Comparison of ENCODE assay signal across 38 mouse cellular contexts in genomic region chr4:21686416-21686815, GRCm38 (mm10). TPM values are rescaled to one million over a fixed set of nuclear protein-coding genes. Genes with fewer than 3 reads are reported as not detected.
DNase-seq lines count a peak whose midpoint lies in the region; ATAC-seq and TF ChIP-seq lines count a peak whose summit lies in the region.
"Had no signal": no experiment of that assay in that cellular context is flagged by ENCODE, and none has a peak within 500 bp of the region (broad histone marks: within the 10 kb centered on the region; RNA-seq: fewer than 3 reads in every experiment).

No protein-coding gene starts in this region.

- no peak overlapping the region for H3K4me2 ChIP-seq in forebrain, postnatal 0 days (ENCODE audit: low read depth)
- no peak overlapping the region for H3K4me2 ChIP-seq in forebrain, embryonic 11.5 days (ENCODE audit: low read depth, low read length, severe bottlenecking)
- H3K4me2 ChIP-seq in midbrain, postnatal 0 days (ENCODE audit: low read depth, low read length, poor library complexity, severe bottlenecking), result no peak overlapping the region
- H3K4me2 ChIP-seq in neural tube, embryonic 12.5 days (replicated peaks), result peak overlapping the region; percentile 87
- H3K4me2 ChIP-seq: kidney, embryonic 15.5 days; limb, embryonic 13.5 days; liver, embryonic 11.5 days; lung, embryonic 15.5 days had no signal

- 0 out of 2 replicates have a peak, but pooled peaks cover 4% of the 10 kb centered on the region for H3K4me1 ChIP-seq in forebrain, postnatal 0 days (ENCODE audit: insufficient read depth)
- peaks cover 21% of the 10 kb centered on the region for H3K4me1 ChIP-seq in forebrain, embryonic 11.5 days (replicated peaks; ENCODE audit: control insufficient read depth, insufficient read depth, low read length)
- H3K4me1 ChIP-seq in midbrain, embryonic 10.5 days, result peaks cover 51% of the 10 kb centered on the region
- 0 out of 2 replicates have a peak, but pooled peaks cover 3% of the 10 kb centered on the region for H3K4me1 ChIP-seq in midbrain, postnatal 0 days (ENCODE audit: insufficient read depth, low read length)
- H3K4me1 ChIP-seq in neural tube, embryonic 12.5 days, result peaks cover 24% of the 10 kb centered on the region; the same call in 1 of the 2 replicates

- H3K9me3 ChIP-seq in forebrain, postnatal 0 days (ENCODE audit: low read length), result 0 out of 2 replicates have a peak, but pooled peaks cover 6% of the 10 kb centered on the region
- H3K9me3 ChIP-seq in forebrain, embryonic 11.5 days (ENCODE audit: control insufficient read depth, low read length), result no peaks in the 10 kb centered on the region
- H3K9me3 ChIP-seq in midbrain, embryonic 10.5 days (replicated peaks), result no peaks in the 10 kb centered on the region
- no peaks in the 10 kb centered on the region for H3K9me3 ChIP-seq in midbrain, postnatal 0 days (ENCODE audit: low read length)
- H3K9me3 ChIP-seq in neural tube, embryonic 12.5 days, result no peaks in the 10 kb centered on the region
- H3K9me3 ChIP-seq: forebrain, embryonic 12.5 days; kidney, embryonic 15.5 days; limb, embryonic 13.5 days; lung, embryonic 15.5 days; midbrain, embryonic 15.5 days had no signal

- DNase-seq in forebrain, postnatal 0 days, result peak; percentile 27
- DNase-seq in forebrain, embryonic 11.5 days (ENCODE audit: low spot score), result no peak
- DNase-seq in midbrain, embryonic 10.5 days (ENCODE audit: low spot score), result peak; percentile 32
- DNase-seq in midbrain, postnatal 0 days (ENCODE audit: low spot score), result no peak
- peak; percentile 32 for DNase-seq in brain, embryonic 14.5 days (ENCODE audit: low read depth)
- no peak for DNase-seq in retina, embryonic 14.5 days (ENCODE audit: low spot score)
- DNase-seq: adrenal gland, postnatal 14 days; cerebellum, adult 18-20 months; gastrocnemius, postnatal 14 days; heart, postnatal 14 days; kidney, adult 18-20 months; kidney, postnatal 25 days had no signal

- no peak overlapping the region for H3K4me3 ChIP-seq in forebrain, postnatal 0 days (ENCODE audit: low read depth, low read length)
- H3K4me3 ChIP-seq in forebrain, embryonic 11.5 days (ENCODE audit: low read depth, low read length), result no peak overlapping the region
- no peak overlapping the region for H3K4me3 ChIP-seq in midbrain, embryonic 10.5 days
- no peak overlapping the region for H3K4me3 ChIP-seq in midbrain, postnatal 0 days (ENCODE audit: low read depth, low read length)
- H3K4me3 ChIP-seq in neural tube, embryonic 12.5 days, result no peak overlapping the region
- H3K4me3 ChIP-seq: erythroblast, embryonic 14.5 days; kidney, embryonic 15.5 days; limb, embryonic 13.5 days; lung, embryonic 15.5 days; midbrain, embryonic 15.5 days; myocyte had no signal

- H3K36me3 ChIP-seq in forebrain, postnatal 0 days (ENCODE audit: insufficient read depth), result no peaks in the 10 kb centered on the region
- no peaks in the 10 kb centered on the region for H3K36me3 ChIP-seq in forebrain, embryonic 11.5 days (ENCODE audit: control insufficient read depth, insufficient read depth, low read length)
- H3K36me3 ChIP-seq in midbrain, embryonic 10.5 days, result no peaks in the 10 kb centered on the region
- no peaks in the 10 kb centered on the region for H3K36me3 ChIP-seq in midbrain, postnatal 0 days (ENCODE audit: insufficient read depth, low read length)
- no peaks in the 10 kb centered on the region for H3K36me3 ChIP-seq in neural tube, embryonic 12.5 days
- H3K36me3 ChIP-seq: forebrain, embryonic 12.5 days; kidney, embryonic 15.5 days; limb, embryonic 13.5 days; lung, embryonic 15.5 days; midbrain, embryonic 15.5 days had no signal

- WGBS in forebrain, postnatal 0 days, result 2% methylated on average over 11 of the region's 11 CpGs
- under 1% methylated on average over 11 of the region's 11 CpGs for WGBS in forebrain, embryonic 11.5 days
- 2% methylated on average over 11 of the region's 11 CpGs for WGBS in midbrain, embryonic 10.5 days
- WGBS in midbrain, postnatal 0 days, result 5% methylated on average over 11 of the region's 11 CpGs
- under 1% methylated on average over 11 of the region's 11 CpGs for WGBS in neural tube, embryonic 12.5 days

- H3K27me3 ChIP-seq in forebrain, postnatal 0 days (ENCODE audit: insufficient read depth, low read length), result peaks cover 86% of the 10 kb centered on the region
- H3K27me3 ChIP-seq in forebrain, embryonic 11.5 days (ENCODE audit: control insufficient read depth, insufficient read depth, low read length), result peaks cover 90% of the 10 kb centered on the region
- H3K27me3 ChIP-seq in midbrain, embryonic 10.5 days (ENCODE audit: low read depth, poor library complexity, severe bottlenecking), result peaks cover 100% of the 10 kb centered on the region
- peaks cover 83% of the 10 kb centered on the region for H3K27me3 ChIP-seq in midbrain, postnatal 0 days (ENCODE audit: insufficient read depth, low read length)
- H3K27me3 ChIP-seq in neural tube, embryonic 12.5 days (replicated peaks), result peaks cover 57% of the 10 kb centered on the region

- no peak for ATAC-seq in forebrain, postnatal 0 days
- ATAC-seq in forebrain, embryonic 11.5 days (replicated peaks; ENCODE audit: low FRiP score), result no peak
- ATAC-seq in midbrain, postnatal 0 days (ENCODE audit: low FRiP score), result no peak
- no peak for ATAC-seq in neural tube, embryonic 12.5 days (ENCODE audit: low FRiP score, low read depth)
- ATAC-seq: Patski had no signal

- H3K9ac ChIP-seq in forebrain, postnatal 0 days, result no peak overlapping the region
- H3K9ac ChIP-seq in forebrain, embryonic 11.5 days (ENCODE audit: low read length), result no peak overlapping the region
- H3K9ac ChIP-seq in midbrain, postnatal 0 days (replicated peaks; ENCODE audit: low read length, poor library complexity, severe bottlenecking), result no peak overlapping the region
- no peak overlapping the region for H3K9ac ChIP-seq in neural tube, embryonic 12.5 days
- H3K9ac ChIP-seq: forebrain, embryonic 12.5 days; hindbrain, embryonic 14.5 days; kidney, embryonic 15.5 days; limb, embryonic 13.5 days; lung, embryonic 15.5 days; midbrain, embryonic 15.5 days had no signal

- TF ChIP-seq POLR2A in brain, embryonic 14.5 days (IDR thresholded peaks at IDR 0.05; ENCODE audit: borderline replicate concordance, extremely low read depth, insufficient read depth, insufficient read length, poor library complexity, severe bottlenecking), result no peak

- H3K27ac ChIP-seq in forebrain, postnatal 0 days (ENCODE audit: low read depth, low read length), result no peak overlapping the region
- H3K27ac ChIP-seq in forebrain, embryonic 11.5 days (ENCODE audit: low read depth, low read length), result no peak overlapping the region
- no peak overlapping the region for H3K27ac ChIP-seq in midbrain, embryonic 10.5 days (replicated peaks)
- no peak overlapping the region for H3K27ac ChIP-seq in midbrain, postnatal 0 days (ENCODE audit: low read depth, low read length)
- H3K27ac ChIP-seq in neural tube, embryonic 12.5 days, result no peak overlapping the region
- H3K27ac ChIP-seq: forebrain, embryonic 12.5 days; hindbrain, embryonic 14.5 days; kidney, embryonic 15.5 days; limb, embryonic 13.5 days; lung, embryonic 15.5 days; midbrain, embryonic 15.5 days had no signal

- no peak for TF ChIP-seq CTCF in forebrain, postnatal 0 days (IDR thresholded peaks at IDR 0.05; ENCODE audit: low read depth)
- TF ChIP-seq CTCF in midbrain, postnatal 0 days (IDR thresholded peaks at IDR 0.05), result no peak
- TF ChIP-seq CTCF in brain, embryonic 14.5 days (IDR thresholded peaks at IDR 0.05; ENCODE audit: borderline replicate concordance, extremely low read depth, insufficient read depth, insufficient read length), result no peak

RNA-seq across cellular contexts. Expression of gene Prdm13, which starts 0.7 kb away (rescaled TPM):
- 0.38 and 1.5 TPM in 2 replicates for total RNA-seq in forebrain, postnatal 0 days (2014; rRNA removed)
- polyA plus RNA-seq in forebrain, postnatal 0 days (2015; fragmentation: Nextera tagmentation; extraction: Ambion mirVana), result not detected in 2 replicates
- 0.24 and 0.44 TPM in 2 replicates for polyA plus RNA-seq in forebrain, embryonic 11.5 days (2014; fragmentation: Nextera tagmentation; extraction: Ambion mirVana)
- polyA plus RNA-seq in midbrain, embryonic 10.5 days (2016; fragmentation: Nextera tagmentation; extraction: Ambion mirVana), result 0.06 and 0.15 TPM in 2 replicates
- total RNA-seq in midbrain, postnatal 0 days (2014; rRNA removed), result 0.76 and 2.7 TPM in 2 replicates
- 0.26 and 0.29 TPM in 2 replicates for polyA plus RNA-seq in midbrain, postnatal 0 days (2015; fragmentation: Nextera tagmentation; extraction: Ambion mirVana)
- polyA plus RNA-seq in brain, embryonic 14.5 days (2012; rRNA removed), result 2.1 and 2.4 TPM in 2 replicates
- 12.6 and 13.3 TPM in 2 replicates for polyA plus RNA-seq in neural tube, embryonic 12.5 days (2016; fragmentation: Nextera tagmentation; extraction: Ambion mirVana)
- total RNA-seq: adrenal gland, postnatal 14 days; common myeloid progenitor, adult 5-6 weeks; gastrocnemius, postnatal 14 days; granulocyte monocyte progenitor cell, adult 5-6 weeks; heart, postnatal 14 days; layer of hippocampus, adult 18-20 months; layer of hippocampus, postnatal 10 days; left cerebral cortex, adult 18-20 months; left cerebral cortex, postnatal 14 days; megakaryocyte, adult 5-6 weeks; MEL had no signal
- polyA plus RNA-seq: embryonic facial prominence, embryonic 14.5 days; erythroblast, embryonic 14.5 days; heart, embryonic 14.5 days; intestine, embryonic 14.5 days; kidney, embryonic 15.5 days; limb, embryonic 13.5 days; liver, embryonic 16.5 days; lung, embryonic 15.5 days; myocyte; Patski; stomach, embryonic 14.5 days; testis, adult 2 months; thymus, postnatal 0 days had no signal

RNA-seq across cellular contexts. Expression of gene Ccnc, which starts 41.1 kb away (rescaled TPM):
- total RNA-seq in forebrain, postnatal 0 days (2014; rRNA removed), result 40.8 and 47.5 TPM in 2 replicates
- polyA plus RNA-seq in forebrain, postnatal 0 days (2015; fragmentation: Nextera tagmentation; extraction: Ambion mirVana), result 44.2 and 56.0 TPM in 2 replicates
- polyA plus RNA-seq in forebrain, embryonic 11.5 days (2014; fragmentation: Nextera tagmentation; extraction: Ambion mirVana), result 70.2 and 73.3 TPM in 2 replicates
- 67.5 and 67.9 TPM in 2 replicates for polyA plus RNA-seq in midbrain, embryonic 10.5 days (2016; fragmentation: Nextera tagmentation; extraction: Ambion mirVana)
- total RNA-seq in midbrain, postnatal 0 days (2014; rRNA removed), result 29.2 and 39.1 TPM in 2 replicates
- 59.6 and 63.0 TPM in 2 replicates for polyA plus RNA-seq in midbrain, postnatal 0 days (2015; fragmentation: Nextera tagmentation; extraction: Ambion mirVana)
- polyA plus RNA-seq in brain, embryonic 14.5 days (2012; rRNA removed), result 27.0 and 28.5 TPM in 2 replicates
- 67.9 and 71.8 TPM in 2 replicates for polyA plus RNA-seq in neural tube, embryonic 12.5 days (2016; fragmentation: Nextera tagmentation; extraction: Ambion mirVana)

Comparison
In these comparisons a context has a peak if more than half of its experiments do, and no peak if none do; other contexts are left out.
1. DNase-seq: peak in forebrain, postnatal 0 days (single experiment), midbrain, embryonic 10.5 days (single experiment) and brain, embryonic 14.5 days (single experiment); none in forebrain, embryonic 11.5 days (single experiment), midbrain, postnatal 0 days (single experiment) and retina, embryonic 14.5 days (single experiment).